Mouse (Mus musculus) E14TG2a.4 (cell line): ENCODE results near the gene Nol11.

Source experiments
- CTCF ChIP-seq: conservative IDR thresholded peaks from 2 replicates; pipeline ENCODE4 v1.5.1; 2014; ENCODE audit warnings: low read length
- NANOG ChIP-seq: IDR thresholded peaks from 2 replicates; pipeline ENCODE4 v1.6.1; 2014; ENCODE audit warnings: borderline replicate concordance, low read length, mixed read lengths
- POU5F1 ChIP-seq: IDR thresholded peaks from 2 replicates; pipeline ENCODE4 v1.6.1; 2014; ENCODE audit warnings: low read length, borderline replicate concordance

GRCm38 (mm10) chr11:107132426-107132825 is 56.8 kb downstream of the Nol11 start:
- TF ChIP-seq CTCF (no peak; the same call in 1 of the 2 replicates), NANOG (no peak), POU5F1 (no peak)
